ENCODE assay signal across 9 mouse cellular contexts in genomic region chr6:31011407-31012020, GRCm38 (mm10). TPM values are rescaled to one million over a fixed set of nuclear protein-coding genes. Genes with fewer than 3 reads are reported as not detected.
DNase-seq lines count a peak whose midpoint lies in the region; ATAC-seq and TF ChIP-seq lines count a peak whose summit lies in the region.
"Had no signal": no experiment of that assay in that cellular context is flagged by ENCODE, and none has a peak within 500 bp of the region (broad histone marks: within the 10 kb centered on the region; RNA-seq: fewer than 3 reads in every experiment).

No protein-coding gene starts in this region.

- no peak for TF ChIP-seq POLR2A in lung, adult 2 months (IDR thresholded peaks at IDR 0.05; ENCODE audit: borderline replicate concordance, extremely low read depth, low read depth, low read length)

- peaks cover 10% of the 10 kb centered on the region for H3K4me1 ChIP-seq in lung, adult 2 months (ENCODE audit: control insufficient read depth, insufficient read depth, low read length)
- H3K4me1 ChIP-seq: neural tube, embryonic 12.5 days had no signal

- ATAC-seq in hematopoietic stem cell, adult 5-6 weeks (replicated peaks in 1 of 2; ENCODE audit: insufficient read depth in 1 of 2, low FRiP score in 2 of 2, low TSS enrichment in 1 of 2, low read depth in 1 of 2, poor library complexity in 2 of 2, severe bottlenecking in 2 of 2): peak; percentile 42 to 48; a peak in 2 of 4 replicates
- ATAC-seq in granulocyte monocyte progenitor cell, adult 5-6 weeks (replicated peaks; ENCODE audit: poor library complexity, severe bottlenecking): no peak

- WGBS in lung, adult 2 months: 16% methylated on average over 4 of the region's 4 CpGs

- peak; percentile 39 to 45 for DNase-seq in cerebellum, postnatal 36 days
- DNase-seq in cerebellum, adult 8-10 months: no peak
- peak; percentile 93 for DNase-seq in 416B (ENCODE audit: low read depth)
- DNase-seq in forelimb bud, embryonic 11.5 days (ENCODE audit: low read depth, low spot score): peak; percentile 23
- DNase-seq in lung, adult 2 months: peak; percentile 37
- DNase-seq in layer of hippocampus, adult 18-20 months (ENCODE audit: low spot score in 2 of 2): no peak

- no peak for TF ChIP-seq CTCF in lung, adult 2 months (IDR thresholded peaks at IDR 0.05; ENCODE audit: insufficient read depth, low read length)

- H3K4me3 ChIP-seq in lung, adult 2 months (replicated peaks; ENCODE audit: extremely low read depth, low read depth, low read length): no peak overlapping the region
- H3K4me3 ChIP-seq: neural tube, embryonic 12.5 days had no signal

RNA-seq across cellular contexts. Expression of gene Klf14, which starts 52.6 kb away (rescaled TPM):
- not detected in 2 replicates for total RNA-seq in hematopoietic stem cell, adult 5-6 weeks (2017)
- not detected in 2 replicates for polyA plus RNA-seq in lung, adult 2 months (2012; rRNA removed)
- not detected in 2 replicates for total RNA-seq in granulocyte monocyte progenitor cell, adult 5-6 weeks (2014; fragmentation: Nextera tagmentation)
- total RNA-seq in granulocyte monocyte progenitor cell, adult 5-6 weeks (2017): not detected in 2 replicates
- total RNA-seq in layer of hippocampus, adult 18-20 months (2021): under 1 TPM; 0.18 to 0.30 TPM

Comparison
In these comparisons a context has a peak if more than half of its experiments do, and no peak if none do; other contexts are left out.
1. DNase-seq: peak in cerebellum, postnatal 36 days (2 of 2), 416B (single experiment), forelimb bud, embryonic 11.5 days (single experiment) and lung, adult 2 months (single experiment); none in cerebellum, adult 8-10 months (single experiment) and layer of hippocampus, adult 18-20 months (0 of 2).